In genomic region chr15:81253585-81253984, GRCm38 (mm10) we compare ENCODE assay signal across 14 mouse cellular contexts. TPM values are rescaled to one million over a fixed set of nuclear protein-coding genes. Genes with fewer than 3 reads are reported as not detected.
DNase-seq lines count a peak whose midpoint lies in the region; ATAC-seq and TF ChIP-seq lines count a peak whose summit lies in the region.
"Had no signal": no experiment of that assay in that cellular context is flagged by ENCODE, and none has a peak within 500 bp of the region (broad histone marks: within the 10 kb centered on the region; RNA-seq: fewer than 3 reads in every experiment).

No protein-coding gene starts in this region.

- no peak for TF ChIP-seq POLR2A in liver, adult 2 months (IDR thresholded peaks at IDR 0.05; ENCODE audit: extremely low read depth, insufficient read depth, low read length)
- TF ChIP-seq POLR2A in myocyte (IDR thresholded peaks at IDR 0.05; ENCODE audit: insufficient read length, low read depth): no peak

- H3K9ac ChIP-seq in liver, adult 2 months (ENCODE audit: low read depth, low read length): no peak overlapping the region
- H3K9ac ChIP-seq in liver, embryonic 12.5 days: no peak overlapping the region
- H3K9ac ChIP-seq: hindbrain, embryonic 14.5 days; liver, embryonic 15.5 days had no signal

- no peak overlapping the region for H3ac ChIP-seq in myocyte (ENCODE audit: control insufficient read depth, insufficient read length)

- no peaks in the 10 kb centered on the region for H3K79me2 ChIP-seq in liver, adult 2 months (ENCODE audit: control insufficient read depth, insufficient read depth, low read length)
- no peaks in the 10 kb centered on the region for H3K79me2 ChIP-seq in myocyte (ENCODE audit: control insufficient read depth, insufficient read depth)

- 17% methylated on average over 2 of the region's 2 CpGs for WGBS in liver, adult 2 months
- WGBS in liver, embryonic 12.5 days (ENCODE audit: insufficient replicate concordance): 70% methylated on average over 2 of the region's 2 CpGs

- no peak overlapping the region for H3K4me2 ChIP-seq in liver, embryonic 12.5 days
- H3K4me2 ChIP-seq in myocyte (ENCODE audit: low read depth): no peak overlapping the region
- H3K4me2 ChIP-seq: hindbrain, embryonic 14.5 days; liver, embryonic 15.5 days had no signal

- H3K36me3 ChIP-seq in liver, adult 2 months (ENCODE audit: control insufficient read depth, insufficient read depth, low read length): no peaks in the 10 kb centered on the region
- no peaks in the 10 kb centered on the region for H3K36me3 ChIP-seq in liver, embryonic 12.5 days
- no peaks in the 10 kb centered on the region for H3K36me3 ChIP-seq in myocyte (ENCODE audit: control insufficient read depth, insufficient read depth)
- H3K36me3 ChIP-seq: embryonic facial prominence, embryonic 10.5 days; liver, embryonic 15.5 days had no signal

- ATAC-seq in liver, embryonic 12.5 days: no peak

- no peak overlapping the region for H3K4me3 ChIP-seq in liver, adult 2 months (ENCODE audit: insufficient read depth, low read depth, low read length)
- H3K4me3 ChIP-seq in liver, embryonic 12.5 days: no peak overlapping the region
- no peak overlapping the region for H3K4me3 ChIP-seq in myocyte
- H3K4me3 ChIP-seq: embryonic facial prominence, embryonic 10.5 days; liver, embryonic 15.5 days; megakaryocyte, embryonic 14.5 days had no signal

- H3K27ac ChIP-seq in liver, adult 2 months (replicated peaks; ENCODE audit: insufficient read depth, low read depth, low read length): peak overlapping the region; percentile 37; the same call in 1 of the 2 replicates
- no peak overlapping the region for H3K27ac ChIP-seq in liver, embryonic 12.5 days
- H3K27ac ChIP-seq: embryonic facial prominence, embryonic 10.5 days; hindbrain, embryonic 14.5 days; liver, embryonic 15.5 days had no signal

- peak; percentile 59 for TF ChIP-seq CTCF in liver, adult 2 months (IDR thresholded peaks at IDR 0.05; ENCODE audit: low read depth, low read length)

- H3K4me1 ChIP-seq in liver, adult 2 months (ENCODE audit: control insufficient read depth, insufficient read depth, low read length): peaks cover 17% of the 10 kb centered on the region
- H3K4me1 ChIP-seq in liver, embryonic 12.5 days: no peaks in the 10 kb centered on the region
- H3K4me1 ChIP-seq: liver, embryonic 15.5 days had no signal

- DNase-seq in adrenal gland, adult 2 months: peak; percentile 43
- DNase-seq in adrenal gland, postnatal 25 days: no peak
- DNase-seq in liver, adult 2 months (ENCODE audit: extremely low read depth, low read depth, low spot score): peak; percentile 80
- DNase-seq in Muller cell, postnatal 12 days (ENCODE audit: inconsistent ontology term): peak; percentile 59
- DNase-seq in urinary bladder, postnatal 25 days (ENCODE audit: low spot score): no peak
- DNase-seq in cerebellum, adult 11 months: no peak
- DNase-seq: cerebellum, adult 9-11 months; heart, adult 11 months had no signal

- no peaks in the 10 kb centered on the region for H3K9me3 ChIP-seq in liver, embryonic 12.5 days (replicated peaks)
- H3K9me3 ChIP-seq: embryonic facial prominence, embryonic 10.5 days; liver, embryonic 15.5 days had no signal

- no peaks in the 10 kb centered on the region for H3K27me3 ChIP-seq in liver, adult 2 months (ENCODE audit: control insufficient read depth, insufficient read depth, low read length)
- H3K27me3 ChIP-seq in liver, embryonic 12.5 days (replicated peaks): no peaks in the 10 kb centered on the region
- no peaks in the 10 kb centered on the region for H3K27me3 ChIP-seq in myocyte (ENCODE audit: control insufficient read depth, insufficient read depth, insufficient read length)
- H3K27me3 ChIP-seq: liver, embryonic 15.5 days had no signal

TF ChIP-seq in myocyte, 11 proteins besides CTCF, POLR2A, EP300 and RAD21:
- TF ChIP-seq TCF3 (IDR thresholded peaks at IDR 0.05; ENCODE audit: insufficient read length, low read depth): no peak
- TF ChIP-seq REST (IDR thresholded peaks at IDR 0.05; ENCODE audit: insufficient read depth, insufficient read length): no peak
- no peak for TF ChIP-seq E2F4 (IDR thresholded peaks at IDR 0.05; ENCODE audit: insufficient read depth)
- TF ChIP-seq USF1 (IDR thresholded peaks at IDR 0.05; ENCODE audit: low read depth): no peak
- no peak for TF ChIP-seq TCF12 (IDR thresholded peaks at IDR 0.05; ENCODE audit: insufficient read depth, poor library complexity, severe bottlenecking)
- 0 out of 2 replicates have a peak, but pooled peaks have one; percentile 35 for TF ChIP-seq CEBPB (IDR thresholded peaks at IDR 0.05; ENCODE audit: insufficient read depth, poor library complexity, severe bottlenecking)

RNA-seq across cellular contexts. Expression of gene Mchr1, which starts 18.3 kb away (rescaled TPM):
- total RNA-seq in adrenal gland, adult 2 months (2021): under 1 TPM; 0.17 to 0.55 TPM
- 0.45 and 0.86 TPM in 2 replicates for polyA plus RNA-seq in adrenal gland, adult 2 months (2012; rRNA removed)
- 0.52 TPM in 1 of 2 replicates, not detected in the other for total RNA-seq in adrenal gland, postnatal 25 days (2021)
- total RNA-seq in liver, adult 2 months (2014; rRNA removed): not detected in 2 replicates
- polyA plus RNA-seq in liver, adult 2 months (2012; rRNA removed): not detected in 2 replicates
- 0.19 TPM in 1 of 2 replicates, not detected in the other for polyA plus RNA-seq in liver, embryonic 12.5 days (2016; fragmentation: Nextera tagmentation; extraction: Ambion mirVana)
- 0.44 TPM for polyA plus RNA-seq in myocyte (2012; fragmentation: generic; extraction: Trizol)

Comparison
In these comparisons a context has a peak if more than half of its experiments do, and no peak if none do; other contexts are left out.
1. DNase-seq: peak in adrenal gland, adult 2 months (single experiment), liver, adult 2 months (single experiment) and Muller cell, postnatal 12 days (single experiment); none in adrenal gland, postnatal 25 days (single experiment), urinary bladder, postnatal 25 days (single experiment) and cerebellum, adult 11 months (single experiment).